Mouse (Mus musculus) spleen, postnatal 4 days (tissue): ENCODE results near the gene Kif1a.

Experiments used
- DNase-seq, 2 experiments: peaks; one replicate each; pipeline ENCODE4 v3.0.0; 2022; ENCODE audit warnings: low spot score in 2 of 2

Gene Kif1a

GRCm38 (mm10) chr1:93020602-93021001 is 81.1 kb downstream of the Kif1a start:
- DNase-seq, result no peak

- no peak for DNase-seq
Observed at GRCm38 (mm10) chr1:93018716-93019115, 83.0 kb downstream of the Kif1a start.

GRCm38 (mm10) chr1:93015136-93015535 is 86.6 kb downstream of the Kif1a start:
- no peak for DNase-seq

GRCm38 (mm10) chr1:93014460-93014859 is 87.3 kb downstream of the Kif1a start:
- peak; percentile 64 to 89 for DNase-seq

GRCm38 (mm10) chr1:93013367-93013766 is 88.4 kb downstream of the Kif1a start:
- no peak for DNase-seq

- DNase-seq, result no peak
Observed at GRCm38 (mm10) chr1:93012103-93012585, 89.6 kb downstream of the Kif1a start.

- no peak for DNase-seq
Observed at GRCm38 (mm10) chr1:93010731-93011130, 91.0 kb downstream of the Kif1a start.

- DNase-seq, result no peak
Observed at GRCm38 (mm10) chr1:93009196-93009595, 92.6 kb downstream of the Kif1a start.

GRCm38 (mm10) chr1:93006061-93006460 is 95.7 kb downstream of the Kif1a start, which contains the start of gene Aqp12:
TSS of gene Aqp12 (plus strand) at chr1:93006334.
- no peak for DNase-seq

GRCm38 (mm10) chr1:92992880-92993279 is 108.9 kb downstream of the Kif1a start:
- no peak for DNase-seq

GRCm38 (mm10) chr1:92992214-92992855 is 109.4 kb downstream of the Kif1a start:
- DNase-seq, result no peak

GRCm38 (mm10) chr1:92989891-92990290 is 111.9 kb downstream of the Kif1a start:
- DNase-seq, result peak in 1 of 2 experiments; percentile 41

GRCm38 (mm10) chr1:92988894-92989293 is 112.9 kb downstream of the Kif1a start:
- DNase-seq, result peak in 1 of 2 experiments; percentile 47

- peak in 1 of 2 experiments; percentile 56 for DNase-seq
Observed at GRCm38 (mm10) chr1:92984999-92985398, 116.8 kb downstream of the Kif1a start.

GRCm38 (mm10) chr1:92982931-92983605 is 118.7 kb downstream of the Kif1a start:
- DNase-seq, result peak in 1 of 2 experiments; percentile 55

GRCm38 (mm10) chr1:92981056-92981845 is 120.5 kb downstream of the Kif1a start:
- DNase-seq, result peak in 1 of 2 experiments; percentile 55

- no peak for DNase-seq
Observed at GRCm38 (mm10) chr1:92979073-92979602, 122.6 kb downstream of the Kif1a start.

GRCm38 (mm10) chr1:92978645-92979044 is 123.1 kb downstream of the Kif1a start:
- DNase-seq, result no peak

- peak in 1 of 2 experiments; percentile 13 for DNase-seq
Observed at GRCm38 (mm10) chr1:92976141-92976566, 125.6 kb downstream of the Kif1a start.

- peak; percentile 52 to 77 for DNase-seq
Observed at GRCm38 (mm10) chr1:92972854-92973253, 128.9 kb downstream of the Kif1a start.

- DNase-seq, result peak; percentile 22 to 62
Observed at GRCm38 (mm10) chr1:92971879-92972795, 129.6 kb downstream of the Kif1a start.
